Mouse (Mus musculus) embryonic facial prominence, embryonic 14.5 days (tissue): ENCODE measurements at regions not wholly inside any gene's neighbourhood (a gene's known extent, or its start where the extent isn't known, plus 50 kb on each side); places are given as distances from the start of the nearest gene placed in this dataset.
"Not testable (repeated sequence)": the region's sequence is repeated elsewhere in the genome, so short reads cannot be mapped to it uniquely, and the experiment has no call there.

Source experiments
- ATAC-seq: fragments of 200-750 bp; cut with Nextera tagmentation; 2 replicates; pipeline ENCODE4 v1.8.0; 2017; ENCODE audit warnings: low read depth, moderate number of reproducible peaks, moderate TSS enrichment
- DNase-seq: peaks from one replicate; pipeline ENCODE4 v3.0.0-alpha.2; 2015; ENCODE audit warnings: low spot score
- H3K27ac ChIP-seq: fragments of 300-500 bp; sonication (generic); replicated peaks from 2 replicates; pipeline ENCODE4 v1.5.1; 2014; ENCODE audit warnings: low read depth, mild to moderate bottlenecking, low read length, moderate library complexity
- H3K27me3 ChIP-seq: fragments of 300-500 bp; sonication (generic); replicated peaks from 2 replicates; pipeline ENCODE4 v1.6.1; 2014; ENCODE audit warnings: low read length; ENCODE audit not compliant: control insufficient read depth, insufficient read depth
- H3K36me3 ChIP-seq: fragments of 300-500 bp; sonication (generic); 2 replicates; pipeline ENCODE4 v1.6.1; 2014; ENCODE audit warnings: low read length, mixed read lengths; ENCODE audit not compliant: control insufficient read depth, insufficient read depth
- H3K4me1 ChIP-seq: fragments of 300-500 bp; sonication (generic); 2 replicates; pipeline ENCODE4 v1.6.1; 2014; ENCODE audit warnings: antibody characterized with exemption, low read length; ENCODE audit not compliant: control insufficient read depth, insufficient read depth
- H3K4me2 ChIP-seq: fragments of 300-500 bp; sonication (generic); 2 replicates; pipeline ENCODE4 v1.6.1; 2014; ENCODE audit warnings: low read depth, mild to moderate bottlenecking, low read length, moderate library complexity, mixed read lengths
- H3K4me3 ChIP-seq: fragments of 300-500 bp; sonication (generic); 2 replicates; pipeline ENCODE4 v1.5.1; 2014; ENCODE audit warnings: low read depth, mild to moderate bottlenecking, low read length
- H3K9ac ChIP-seq: fragments of 300-500 bp; sonication (generic); 2 replicates; pipeline ENCODE4 v1.6.1; 2014; ENCODE audit warnings: low read depth, mild to moderate bottlenecking, low read length, moderate library complexity, mixed read lengths
- H3K9me3 ChIP-seq: fragments of 300-500 bp; sonication (generic); 2 replicates; pipeline ENCODE4 v1.6.1; 2016; ENCODE audit warnings: low read length; ENCODE audit not compliant: control insufficient read depth
- WGBS: fragments of 180-500 bp; shearing (Covaris S2); extraction: QIAGEN DNeasy Blood & Tissue Kit; methylation state at CpG from one replicate; pipeline ENCODE4 v1.1.7; 2014; 5-methylcytosine and 5-hydroxymethylcytosine counted together

GRCm38 (mm10) chr8:42291392-42291791 is 849.9 kb downstream of the Triml1 start:
- ATAC-seq, result no peak

GRCm38 (mm10) chr8:42282011-42282410 is 859.3 kb downstream of the Triml1 start:
- Histone ChIP-seq H3K4me2 (no peak overlapping the region), H3K9ac (no peak overlapping the region), H3K36me3 (no peaks in the 10 kb centered on the region), H3K27me3 (no peaks in the 10 kb centered on the region), H3K27ac (no peak overlapping the region), H3K4me3 (no peak overlapping the region), H3K9me3 (no peaks in the 10 kb centered on the region), H3K4me1 (no peaks in the 10 kb centered on the region)
- DNase-seq (no peak), ATAC-seq (no peak)
- 96% methylated on average over 2 of the region's 2 CpGs for WGBS

More at GRCm38 (mm10) chr8:42291392-42291791, 849.9 kb downstream of the Triml1 start:
- Histone ChIP-seq H3K4me3 (no peak overlapping the region), H3K27me3 (no peaks in the 10 kb centered on the region), H3K4me2 (no peak overlapping the region), H3K36me3 (no peaks in the 10 kb centered on the region), H3K9me3 (no peaks in the 10 kb centered on the region), H3K9ac (no peak overlapping the region), H3K4me1 (no peaks in the 10 kb centered on the region), H3K27ac (no peak overlapping the region; the same call in 1 of the 2 replicates)
- peak; percentile 57 for DNase-seq

- 62% methylated on average over 1 of the region's 1 CpGs for WGBS
- Histone ChIP-seq H3K4me1 (no peaks in the 10 kb centered on the region), H3K27me3 (no peaks in the 10 kb centered on the region), H3K9me3 (no peaks in the 10 kb centered on the region), H3K27ac (no peak overlapping the region), H3K4me2 (no peak overlapping the region), H3K9ac (no peak overlapping the region), H3K4me3 (no peak overlapping the region), H3K36me3 (no peaks in the 10 kb centered on the region)
- ATAC-seq (no peak), DNase-seq (no peak)
Observed at GRCm38 (mm10) chr8:42253358-42253757, 836.5 kb upstream of the Frg1 start.

GRCm38 (mm10) chr8:42242321-42242720 is 825.4 kb upstream of the Frg1 start:
- not testable (repeated sequence) for ATAC-seq, H3K27me3 ChIP-seq, H3K9me3 ChIP-seq, H3K9ac ChIP-seq, H3K4me3 ChIP-seq, H3K4me1 ChIP-seq, DNase-seq, H3K36me3 ChIP-seq, H3K27ac ChIP-seq, H3K4me2 ChIP-seq
- 85% methylated on average over 1 of the region's 1 CpGs for WGBS

- no peak overlapping the region for H3K9ac ChIP-seq
- no peaks in the 10 kb centered on the region for H3K4me1 ChIP-seq
- no peak overlapping the region for H3K27ac ChIP-seq
- H3K4me2 ChIP-seq, result no peak overlapping the region
- no peak overlapping the region for H3K4me3 ChIP-seq
- no peaks in the 10 kb centered on the region for H3K36me3 ChIP-seq
- DNase-seq, result no peak
- no peaks in the 10 kb centered on the region for H3K27me3 ChIP-seq
- 75% methylated on average over 2 of the region's 2 CpGs for WGBS
- no peaks in the 10 kb centered on the region for H3K9me3 ChIP-seq
- ATAC-seq, result no peak
Observed at GRCm38 (mm10) chr8:42219857-42220600, 803.2 kb upstream of the Frg1 start.

- Histone ChIP-seq H3K27me3 (no peaks in the 10 kb centered on the region), H3K36me3 (no peaks in the 10 kb centered on the region), H3K4me3 (no peak overlapping the region), H3K4me1 (no peaks in the 10 kb centered on the region), H3K9ac (no peak overlapping the region), H3K4me2 (no peak overlapping the region), H3K9me3 (no peaks in the 10 kb centered on the region), H3K27ac (no peak overlapping the region)
- ATAC-seq (no peak), DNase-seq (peak; percentile 54)
- 48% methylated on average over 2 of the region's 2 CpGs for WGBS
Observed at GRCm38 (mm10) chr8:42210943-42211342, 794.1 kb upstream of the Frg1 start.

- no peaks in the 10 kb centered on the region for H3K9me3 ChIP-seq
- ATAC-seq (no peak), DNase-seq (no peak)
- H3K4me2 ChIP-seq, result no peak overlapping the region
- H3K27ac ChIP-seq, result no peak overlapping the region
- no peaks in the 10 kb centered on the region for H3K4me1 ChIP-seq
- H3K27me3 ChIP-seq, result no peaks in the 10 kb centered on the region
- no peak overlapping the region for H3K4me3 ChIP-seq
- no peaks in the 10 kb centered on the region for H3K36me3 ChIP-seq
- H3K9ac ChIP-seq, result no peak overlapping the region
Observed at GRCm38 (mm10) chr8:42209989-42210388, 793.1 kb upstream of the Frg1 start.

GRCm38 (mm10) chr8:42197257-42197656 is 780.4 kb upstream of the Frg1 start:
- no peaks in the 10 kb centered on the region for H3K4me1 ChIP-seq
- no peaks in the 10 kb centered on the region for H3K9me3 ChIP-seq
- no peaks in the 10 kb centered on the region for H3K36me3 ChIP-seq
- 77% methylated on average over 5 of the region's 5 CpGs for WGBS
- no peak overlapping the region for H3K27ac ChIP-seq
- H3K27me3 ChIP-seq, result no peaks in the 10 kb centered on the region
- H3K9ac ChIP-seq, result no peak overlapping the region
- DNase-seq, result no peak
- H3K4me2 ChIP-seq, result no peak overlapping the region
- no peak overlapping the region for H3K4me3 ChIP-seq
- ATAC-seq, result no peak

- Histone ChIP-seq H3K9me3 (no peaks in the 10 kb centered on the region), H3K9ac (no peak overlapping the region), H3K27me3 (no peaks in the 10 kb centered on the region), H3K4me2 (no peak overlapping the region), H3K36me3 (no peaks in the 10 kb centered on the region), H3K4me1 (no peaks in the 10 kb centered on the region), H3K27ac (no peak overlapping the region), H3K4me3 (no peak overlapping the region)
- ATAC-seq, result no peak
- WGBS, result 76% methylated on average over 1 of the region's 1 CpGs
- no peak for DNase-seq
Observed at GRCm38 (mm10) chr8:42193902-42194550, 777.2 kb upstream of the Frg1 start.
